ENCODE assay signal across 8 mouse cellular contexts in the genomic region with DNA sequence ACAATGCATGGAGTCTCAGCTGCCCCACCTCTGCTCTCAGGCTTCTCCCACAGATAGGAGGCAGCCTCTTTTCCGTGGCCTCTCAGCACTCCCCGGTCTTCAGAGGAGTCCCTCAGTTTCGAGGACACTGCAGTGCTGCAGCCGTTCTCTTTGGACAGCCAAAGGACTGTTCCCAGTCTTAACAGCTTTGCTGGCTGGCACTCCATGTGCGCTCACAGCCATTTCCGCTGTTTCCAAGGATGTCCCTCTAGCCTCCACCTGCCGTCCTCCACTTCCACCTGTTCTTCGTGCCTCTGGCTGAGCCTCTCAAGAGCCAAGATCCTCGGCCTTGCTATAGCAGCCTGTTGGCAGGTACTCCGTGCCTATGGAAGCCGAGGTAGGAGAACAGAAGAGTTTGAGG.
"Had no signal": no experiment of that assay in that cellular context is flagged by ENCODE, and none has a peak within 500 bp of the region (broad histone marks: within the 10 kb centered on the region; RNA-seq: fewer than 3 reads in every experiment).

No protein-coding gene starts in this region.

- H3K4me2 ChIP-seq: limb, embryonic 12.5 days; midbrain, embryonic 12.5 days had no signal

- H3K4me1 ChIP-seq: limb, embryonic 12.5 days; midbrain, embryonic 12.5 days had no signal

- H3K9ac ChIP-seq: limb, embryonic 12.5 days; liver, embryonic 14.5 days; midbrain, embryonic 12.5 days had no signal

- H3K4me3 ChIP-seq: limb, embryonic 12.5 days; midbrain, embryonic 12.5 days had no signal

- H3K27me3 ChIP-seq: limb, embryonic 12.5 days had no signal

- H3K9me3 ChIP-seq: limb, embryonic 12.5 days; midbrain, embryonic 12.5 days had no signal

- H3K27ac ChIP-seq: kidney, postnatal 0 days; limb, embryonic 12.5 days; liver, embryonic 14.5 days; midbrain, embryonic 12.5 days had no signal

- H3K36me3 ChIP-seq: limb, embryonic 12.5 days; midbrain, embryonic 12.5 days had no signal

- DNase-seq: kidney, postnatal 4 days; lung, adult 18-20 months; right cerebral cortex, postnatal 14 days; thymus, postnatal 4 days had no signal
